Mouse (Mus musculus): Measurements from ENCODE around the gene Ano5.

Gene Ano5

GRCm38 (mm10) chr7:51510671-51511651 is at the start of gene Ano5:
Gene Ano5 (plus strand): TSS chr7:51511029.
- peak; percentile 18 for DNase-seq (ENCODE audit: low read depth, low spot score)

- peak; percentile 23 for DNase-seq (ENCODE audit: low read depth, low spot score)
These were observed 11.4 kb upstream of the Ano5 start for GRCm38 (mm10) chr7:51499396-51499795.

- DNase-seq (ENCODE audit: low read depth, low spot score), result no peak
These were observed 6.9 kb upstream of the Ano5 start for GRCm38 (mm10) chr7:51503940-51504339.

GRCm38 (mm10) chr7:51510147-51510546 is 682 bp upstream of the Ano5 start:
- DNase-seq (ENCODE audit: low read depth, low spot score), result no peak

- no peak for DNase-seq (ENCODE audit: low read depth, low spot score)
These were observed 28.5 kb downstream of the Ano5 start for GRCm38 (mm10) chr7:51539344-51539743.

- DNase-seq (ENCODE audit: low read depth, low spot score), result no peak
These were observed 29.9 kb downstream of the Ano5 start for GRCm38 (mm10) chr7:51540736-51541135.

GRCm38 (mm10) chr7:51600021-51600420 is 89.2 kb downstream of the Ano5 start:
- DNase-seq (ENCODE audit: low read depth, low spot score), result peak; percentile 58

- DNase-seq (ENCODE audit: low read depth, low spot score), result no peak
These were observed 92.9 kb downstream of the Ano5 start for GRCm38 (mm10) chr7:51603741-51604140.

- DNase-seq (ENCODE audit: low read depth, low spot score), result no peak
These were observed 103.6 kb downstream of the Ano5 start for GRCm38 (mm10) chr7:51614404-51614803.

GRCm38 (mm10) chr7:51617941-51618340 is 107.1 kb downstream of the Ano5 start:
- no peak for DNase-seq (ENCODE audit: low read depth, low spot score)

- no peak for DNase-seq (ENCODE audit: low read depth, low spot score)
These were observed 107.6 kb downstream of the Ano5 start for GRCm38 (mm10) chr7:51618412-51618811.

- DNase-seq (ENCODE audit: low read depth, low spot score), result no peak
These were observed 109.1 kb downstream of the Ano5 start for GRCm38 (mm10) chr7:51619977-51620376.

- DNase-seq (ENCODE audit: low read depth, low spot score), result no peak
These were observed 110.9 kb downstream of the Ano5 start, which contains the start of gene Slc17a6 for GRCm38 (mm10) chr7:51621694-51622145. Gene Slc17a6 (plus strand): TSS chr7:51622006.

- DNase-seq (ENCODE audit: low read depth, low spot score), result no peak
These were observed 111.4 kb downstream of the Ano5 start for GRCm38 (mm10) chr7:51622196-51622595.

- DNase-seq (ENCODE audit: low read depth, low spot score), result no peak
These were observed 111.8 kb downstream of the Ano5 start for GRCm38 (mm10) chr7:51622666-51623065.

- no peak for DNase-seq (ENCODE audit: low read depth, low spot score)
These were observed 113.6 kb downstream of the Ano5 start for GRCm38 (mm10) chr7:51624336-51624897.

GRCm38 (mm10) chr7:51625161-51625560 is 114.3 kb downstream of the Ano5 start:
- no peak for DNase-seq (ENCODE audit: low read depth, low spot score)

- DNase-seq (ENCODE audit: low read depth, low spot score), result no peak
These were observed 114.9 kb downstream of the Ano5 start for GRCm38 (mm10) chr7:51625591-51626255.

GRCm38 (mm10) chr7:51626451-51627000 is 115.7 kb downstream of the Ano5 start:
- no peak for DNase-seq (ENCODE audit: low read depth, low spot score)

GRCm38 (mm10) chr7:51627001-51627631 is 116.3 kb downstream of the Ano5 start:
- no peak for DNase-seq (ENCODE audit: low read depth, low spot score)

GRCm38 (mm10) chr7:51627666-51628065 is 116.8 kb downstream of the Ano5 start:
- no peak for DNase-seq (ENCODE audit: low read depth, low spot score)

Measured in telencephalon, adult 2 months (tissue).